Mouse (Mus musculus): ENCODE results near the gene Ssb.

GRCm38 (mm10) chr2:69897618-69898575 lies 36.5 kb downstream of the Ssb start:
- no peak for TF ChIP-seq CTCF (IDR thresholded peaks at IDR 0.05; ENCODE audit: low read depth, low read length)
- TF ChIP-seq POLR2A (IDR thresholded peaks at IDR 0.05; ENCODE audit: extremely low read depth, insufficient read depth, low read length): no peak

Measured in liver, adult 2 months (tissue).